8 mouse cellular contexts compared by ENCODE assay signal in genomic region chr10:87596361-87597074, GRCm38 (mm10).
A peak's percentile ranks its signal among the peaks of the same experiment; 100 is the strongest.
DNase-seq lines count a peak whose midpoint lies in the region; ATAC-seq and TF ChIP-seq lines count a peak whose summit lies in the region.

No protein-coding gene starts in this region.

- TF ChIP-seq POLR2A in thymus, adult 2 months (IDR thresholded peaks at IDR 0.05; ENCODE audit: control insufficient read depth, extremely low read depth, insufficient read depth, low read length, poor library complexity), result no peak
- TF ChIP-seq POLR2A in lung, adult 2 months (IDR thresholded peaks at IDR 0.05; ENCODE audit: borderline replicate concordance, extremely low read depth, low read depth, low read length), result no peak

- H3K4me2 ChIP-seq in forebrain, embryonic 15.5 days (replicated peaks), result no peak overlapping the region

- H3K27ac ChIP-seq in thymus, adult 2 months (ENCODE audit: control insufficient read depth, insufficient read depth, low read length), result no peak overlapping the region
- H3K27ac ChIP-seq in forebrain, embryonic 15.5 days (replicated peaks), result no peak overlapping the region

- peak; percentile 1 for DNase-seq in thymus, adult 2 months
- DNase-seq in thymus, postnatal 36 days, result no peak
- peak; percentile 61 for DNase-seq in adrenal gland, postnatal 14 days
- peak; percentile 58 for DNase-seq in kidney, postnatal 10 days
- peak; percentile 9 for DNase-seq in lung, adult 2 months
- peak; percentile 22 for DNase-seq in retina, adult 2 months (ENCODE audit: low read depth, low spot score)
- no peak for DNase-seq in spleen, adult 12 weeks (ENCODE audit: low spot score)

- no peaks in the 10 kb centered on the region for H3K36me3 ChIP-seq in thymus, adult 2 months (ENCODE audit: control insufficient read depth, insufficient read depth, low read length)
- no peaks in the 10 kb centered on the region for H3K36me3 ChIP-seq in forebrain, embryonic 15.5 days

- WGBS in thymus, adult 2 months, result 23% methylated on average over 5 of the region's 5 CpGs
- 42% methylated on average over 5 of the region's 5 CpGs for WGBS in forebrain, embryonic 15.5 days
- WGBS in lung, adult 2 months, result 26% methylated on average over 5 of the region's 5 CpGs

- no peaks in the 10 kb centered on the region for H3K9me3 ChIP-seq in forebrain, embryonic 15.5 days

- ATAC-seq in forebrain, embryonic 15.5 days (replicated peaks), result peak; percentile 76

- H3K27me3 ChIP-seq in thymus, adult 2 months (ENCODE audit: control insufficient read depth, insufficient read depth, low read length), result no peaks in the 10 kb centered on the region
- H3K27me3 ChIP-seq in forebrain, embryonic 15.5 days, result no peaks in the 10 kb centered on the region

- no peaks in the 10 kb centered on the region for H3K4me1 ChIP-seq in thymus, adult 2 months (replicated peaks; ENCODE audit: control insufficient read depth, insufficient read depth, low read length)
- H3K4me1 ChIP-seq in forebrain, embryonic 15.5 days, result no peaks in the 10 kb centered on the region
- no peaks in the 10 kb centered on the region for H3K4me1 ChIP-seq in lung, adult 2 months (ENCODE audit: control insufficient read depth, insufficient read depth, low read length)

- no peak overlapping the region for H3K4me3 ChIP-seq in thymus, adult 2 months (ENCODE audit: control insufficient read depth, insufficient read depth, low read length)
- H3K4me3 ChIP-seq in forebrain, embryonic 15.5 days, result no peak overlapping the region
- no peak overlapping the region for H3K4me3 ChIP-seq in lung, adult 2 months (replicated peaks; ENCODE audit: extremely low read depth, low read depth, low read length)

- no peak overlapping the region for H3K9ac ChIP-seq in forebrain, embryonic 15.5 days (replicated peaks)

- TF ChIP-seq CTCF in thymus, adult 2 months (IDR thresholded peaks at IDR 0.05; ENCODE audit: borderline replicate concordance, control insufficient read depth, extremely low read depth, insufficient read depth, low read length, poor library complexity), result no peak
- TF ChIP-seq CTCF in lung, adult 2 months (IDR thresholded peaks at IDR 0.05; ENCODE audit: insufficient read depth, low read length), result peak; percentile 14; the same call in 1 of the 2 replicates

Comparison
In these comparisons a context has a peak if more than half of its experiments do, and no peak if none do; other contexts are left out.
1. DNase-seq: peak in thymus, adult 2 months (single experiment), adrenal gland, postnatal 14 days (single experiment), kidney, postnatal 10 days (single experiment), lung, adult 2 months (single experiment) and retina, adult 2 months (single experiment); none in thymus, postnatal 36 days (0 of 2) and spleen, adult 12 weeks (single experiment).